Mouse (Mus musculus) adrenal gland, adult 8-10 months (tissue): ENCODE data around the gene Unc13a. TPM values are rescaled to one million over a fixed set of nuclear protein-coding genes. Genes with fewer than 3 reads are reported as not detected.
"Not testable (repeated sequence)": the region's sequence is repeated elsewhere in the genome, so short reads cannot be mapped to it uniquely, and the experiment has no call there.

Experiments used
- DNase-seq: peaks from one replicate; pipeline ENCODE4 v3.0.0; 2022
- total RNA-seq, 4 experiments: library from RNA; stranded (reverse); gene quantifications; 2 replicates each; pipeline ENCODE4 v1.2.4; 2022

The Unc13a gene
- 10 to 100 TPM in 3 of 4 experiments, 1 to 10 TPM in 1; 9.8 to 11.8 (median 11.4) TPM for total RNA-seq

DNA sequence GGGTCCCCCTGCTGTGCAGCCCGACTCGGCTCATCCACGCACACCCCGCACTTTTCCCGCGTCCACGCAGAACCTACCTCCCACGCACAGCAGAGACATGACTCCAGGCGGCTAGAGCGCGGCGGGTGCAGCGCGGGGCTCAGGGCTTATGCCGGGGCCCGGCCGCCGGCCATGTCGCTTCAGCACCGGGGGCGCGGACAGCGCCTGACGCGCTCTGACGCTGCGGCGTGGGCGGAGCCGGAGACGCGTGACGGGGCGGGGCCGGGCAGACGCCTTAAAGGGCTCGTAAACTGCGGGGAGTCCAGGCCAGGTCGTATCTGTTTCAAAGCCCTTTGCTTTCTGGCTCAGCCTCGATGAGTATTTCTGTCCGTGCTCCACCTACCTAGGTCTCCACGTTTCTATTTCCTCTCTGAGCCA, at the start of gene Unc13a:
Gene Unc13a (minus strand): TSS at position 209 of the 417 bp plus-strand sequence.
- peak; percentile 78 for DNase-seq

DNA sequence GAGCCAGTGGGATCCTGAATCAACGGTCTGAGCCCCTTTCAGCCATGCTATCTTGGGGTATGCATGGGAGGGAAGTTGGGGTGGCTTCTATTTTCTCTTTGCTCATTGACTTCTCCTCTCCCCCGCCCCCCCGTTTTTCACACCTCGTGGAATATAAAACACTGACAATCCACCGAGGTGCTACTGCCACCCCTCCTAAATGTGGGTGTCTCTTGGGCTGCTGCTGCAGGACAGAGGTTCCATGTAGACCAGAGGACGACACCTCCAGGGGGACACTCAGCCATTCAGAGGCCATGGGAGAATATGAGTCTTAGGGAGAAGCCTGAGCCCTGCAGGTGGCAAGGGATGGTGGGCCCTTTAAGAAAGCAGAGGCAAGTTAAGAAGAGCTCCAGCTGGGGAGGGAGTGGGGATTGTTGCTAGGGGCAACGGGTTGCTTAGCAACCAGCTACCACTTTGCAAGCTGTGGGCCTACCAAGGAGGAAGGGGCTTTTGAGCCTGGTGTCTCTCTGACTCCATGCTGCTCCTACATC, 48.4 kb upstream of the Unc13a start:
- no peak for DNase-seq

DNA sequence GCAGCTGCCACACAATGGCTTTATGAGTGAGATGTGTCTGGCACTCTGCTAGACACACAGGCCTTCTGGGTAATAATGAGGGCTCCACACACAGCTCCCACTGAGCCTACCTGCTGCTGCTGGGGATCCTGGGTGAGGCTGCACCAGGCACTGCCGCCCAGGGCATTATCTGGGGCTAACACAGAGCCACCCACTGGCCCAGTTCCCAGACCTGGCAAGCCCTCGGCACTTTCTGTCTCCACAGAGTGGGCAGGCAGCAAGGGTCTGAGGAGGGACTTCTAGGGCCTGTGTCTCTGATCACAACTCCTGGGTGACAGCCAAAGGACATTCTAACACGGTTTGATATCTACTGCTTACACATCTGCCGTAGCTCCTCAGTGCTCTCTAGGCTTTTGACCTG, 47.7 kb upstream of the Unc13a start:
- DNase-seq: no peak

DNA sequence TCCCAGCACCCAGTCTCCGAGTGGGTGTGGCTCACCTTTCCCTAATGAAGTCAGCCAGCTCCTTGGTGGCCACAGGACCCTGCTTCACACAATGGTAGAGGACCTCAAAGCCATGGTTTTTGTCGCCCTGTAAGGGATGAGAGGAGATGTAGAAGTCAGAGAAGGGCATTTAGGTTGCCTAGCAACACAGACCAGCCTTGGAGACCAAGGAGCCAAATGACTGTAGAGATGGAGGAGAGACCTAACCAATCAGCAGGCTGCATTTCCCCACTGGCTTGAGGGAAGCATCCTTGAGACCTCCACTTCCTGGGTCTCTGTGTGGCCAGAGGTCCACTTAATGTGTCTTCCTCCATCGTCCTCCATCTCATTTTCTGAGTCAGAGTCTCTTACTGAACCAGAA, 46.7 kb upstream of the Unc13a start:
- no peak for DNase-seq

GRCm38 (mm10) chr8:71717096-71717495, 45.5 kb upstream of the Unc13a start:
- no peak for DNase-seq

- DNase-seq: no peak
These were observed 45.0 kb upstream of the Unc13a start for GRCm38 (mm10) chr8:71716561-71717053.

GRCm38 (mm10) chr8:71715531-71715930, 44.0 kb upstream of the Unc13a start:
- DNase-seq: no peak

DNA sequence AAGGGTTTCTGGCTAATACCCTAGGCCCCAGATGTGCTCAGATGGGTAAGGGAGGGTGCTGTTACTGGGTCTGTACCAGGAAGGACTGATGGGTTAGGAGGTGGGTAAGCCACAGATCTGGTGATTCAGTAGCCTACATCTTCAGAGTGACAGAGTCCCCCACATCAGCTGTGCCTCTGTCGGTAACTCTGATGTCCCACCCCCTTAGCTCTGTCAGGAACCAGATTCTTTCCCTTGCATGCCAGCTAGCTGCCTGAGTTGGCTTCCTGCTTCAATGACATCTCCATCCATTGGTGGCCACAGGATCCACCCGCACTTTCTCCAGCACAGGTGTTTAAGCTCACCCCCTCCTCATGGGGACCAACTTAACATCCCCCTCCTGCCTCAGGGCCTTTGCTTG, 40.0 kb upstream of the Unc13a start:
- DNase-seq: no peak

DNA sequence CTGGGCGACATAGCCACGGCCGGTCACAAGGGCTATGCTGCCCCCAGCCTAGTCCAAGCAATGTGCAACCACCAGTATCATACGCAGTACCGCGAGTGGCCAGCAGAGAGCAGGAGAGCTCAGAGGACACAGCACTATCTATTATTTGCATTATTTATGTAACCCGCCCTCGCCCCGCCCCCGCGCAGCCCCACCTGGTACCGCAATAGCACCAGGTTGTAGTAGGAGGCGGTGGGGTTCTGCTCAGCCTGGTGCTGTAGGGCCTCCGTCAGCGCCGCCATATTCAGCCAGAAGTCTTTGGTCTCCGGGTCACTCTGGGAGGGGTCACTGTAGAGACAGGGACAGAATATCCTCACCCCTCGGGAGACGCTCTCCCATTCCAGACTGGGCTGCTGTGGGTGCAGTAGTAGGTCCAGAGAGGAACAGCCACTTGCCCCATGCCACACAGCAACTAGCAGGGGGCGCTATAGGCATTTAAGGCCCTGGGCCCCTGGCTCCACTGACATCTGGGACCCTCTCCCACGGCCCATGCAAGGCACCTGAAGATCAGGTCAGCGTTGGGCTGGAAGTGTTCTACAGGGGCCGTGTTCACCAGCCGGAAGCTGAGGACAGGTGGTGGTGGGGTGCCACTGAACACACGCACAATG, 38.4 kb upstream of the Unc13a start:
- peak; percentile 45 for DNase-seq

DNA sequence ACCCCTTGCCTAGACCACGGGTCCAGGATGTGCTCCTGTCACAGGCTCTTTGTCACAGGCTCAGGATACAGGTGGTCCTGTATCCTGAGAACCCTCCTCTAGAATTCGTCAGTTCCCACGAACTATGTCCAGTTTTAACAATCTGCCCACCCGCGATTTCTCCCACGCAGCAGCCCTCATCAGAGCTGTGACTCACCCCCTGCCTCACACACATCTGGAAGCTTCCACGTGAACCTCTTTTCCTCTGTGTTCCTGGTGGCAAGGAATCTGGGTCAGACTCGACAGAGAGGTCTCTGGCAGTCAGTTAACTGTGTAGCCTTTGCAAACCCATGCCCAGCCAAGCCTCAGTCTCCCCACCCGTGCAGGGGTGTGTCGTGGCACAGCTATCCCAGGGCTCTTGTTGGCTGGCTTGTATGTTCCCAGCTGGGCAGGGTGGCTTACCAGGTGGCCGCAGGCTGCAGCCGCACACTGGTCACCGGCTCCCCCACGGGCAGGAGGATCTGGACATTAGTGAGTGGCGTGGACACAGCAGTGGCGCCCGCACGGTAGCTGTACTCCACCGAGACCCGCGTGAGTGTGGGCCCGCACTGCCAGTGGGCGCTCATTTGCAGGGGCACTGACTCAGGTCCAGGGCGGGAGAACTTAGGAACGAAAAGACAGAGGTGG, 37.7 kb upstream of the Unc13a start:
- no peak for DNase-seq

- DNase-seq: no peak
These were observed 36.3 kb upstream of the Unc13a start for GRCm38 (mm10) chr8:71707874-71708273.

DNA sequence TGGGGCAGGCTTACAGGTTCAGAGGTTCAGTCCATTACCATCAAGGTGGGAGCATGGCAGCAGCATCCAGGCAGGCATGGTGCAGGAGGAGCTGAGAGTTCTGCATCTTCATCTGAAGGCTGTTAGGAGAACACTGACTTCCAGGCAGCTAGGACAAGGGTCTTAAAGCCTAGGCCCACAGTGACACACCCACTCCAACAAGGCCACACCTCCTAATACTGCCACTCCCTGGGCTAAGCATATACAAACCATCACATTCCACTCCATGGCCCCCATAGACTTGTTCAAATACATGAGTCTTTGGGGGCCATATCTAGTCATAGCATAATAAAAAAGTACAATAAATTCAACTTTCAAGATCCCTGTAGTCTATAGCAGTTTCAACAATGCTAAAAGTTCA, 31.8 kb upstream of the Unc13a start:
- not testable (repeated sequence) for DNase-seq

GRCm38 (mm10) chr8:71702923-71703322, 31.4 kb upstream of the Unc13a start:
- DNase-seq: no peak

- no peak for DNase-seq
These were observed 30.5 kb upstream of the Unc13a start for GRCm38 (mm10) chr8:71702087-71702432.

DNA sequence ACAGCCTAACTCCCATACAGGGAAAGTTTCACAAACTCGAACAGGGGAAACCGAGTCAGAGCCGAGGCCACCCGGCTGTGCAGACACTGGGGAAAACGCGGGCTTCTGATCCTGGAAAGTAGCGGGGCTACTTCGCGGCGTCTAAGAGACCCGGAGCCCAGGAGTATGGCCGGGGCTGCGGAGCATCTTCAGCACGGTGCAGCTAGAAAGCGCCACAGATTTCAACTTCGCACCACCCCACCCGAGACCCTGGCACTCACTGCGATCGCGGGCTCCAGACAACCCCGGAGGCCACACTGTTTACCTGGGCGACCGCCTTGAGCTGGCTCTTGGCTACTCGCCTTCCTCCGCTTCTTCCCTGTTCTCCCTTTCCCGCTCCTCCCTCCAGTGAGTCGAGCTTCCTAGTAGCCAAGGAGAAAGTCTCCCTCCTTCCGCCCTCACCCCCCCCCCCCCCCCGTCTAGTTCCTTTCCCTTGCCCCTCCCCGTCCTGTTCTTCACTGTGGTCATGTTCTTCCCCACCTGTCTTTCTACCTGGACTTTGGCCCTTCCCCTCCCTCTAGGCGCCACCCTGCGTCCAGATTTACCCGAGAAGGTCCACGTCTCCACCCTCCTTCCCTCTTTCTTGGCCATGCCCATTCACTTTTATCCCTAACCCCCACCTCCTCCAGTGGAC, 30.0 kb upstream of the Unc13a start, which contains the start of gene B3gnt3:
Gene B3gnt3 (minus strand): TSS at position 376 of the 673 bp plus-strand sequence.
- DNase-seq: no peak

DNA sequence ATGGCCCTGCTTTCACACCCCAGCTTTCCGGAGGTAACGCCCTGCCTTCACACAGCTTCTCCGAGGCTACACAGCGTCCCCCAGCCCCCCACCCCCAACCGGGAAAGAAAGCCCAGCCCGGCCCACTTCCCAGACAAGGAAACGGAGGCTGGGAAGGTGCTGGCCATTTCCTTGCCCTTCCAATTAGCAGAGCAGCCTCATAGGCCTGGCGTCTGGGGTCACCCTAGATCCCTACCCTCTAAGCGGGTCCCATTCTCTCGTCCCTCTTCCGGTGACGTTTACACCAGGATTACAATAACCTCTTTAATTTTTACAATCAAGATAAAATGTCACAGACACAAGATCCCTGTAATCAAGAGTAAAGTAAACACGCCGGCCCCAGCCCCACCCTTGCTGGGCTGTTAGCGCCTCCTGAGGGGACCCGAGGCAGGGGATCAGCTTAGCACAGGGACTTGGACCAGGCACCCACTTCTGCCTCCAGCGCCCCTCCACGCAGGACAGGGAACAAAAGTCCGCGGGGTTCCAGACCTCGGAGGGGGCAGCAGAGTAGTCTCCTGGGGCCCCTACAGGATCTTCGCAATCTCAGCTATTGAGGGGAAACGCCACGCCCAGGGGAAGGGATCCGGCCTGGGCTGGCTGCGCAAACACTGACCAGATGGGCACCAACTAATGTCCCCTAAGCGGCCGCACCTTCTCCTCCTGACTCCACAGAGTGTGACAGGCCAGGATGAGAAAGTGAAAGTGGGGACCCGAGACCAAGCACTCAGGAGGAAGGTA, 29.1 kb upstream of the Unc13a start:
- DNase-seq: no peak

DNA sequence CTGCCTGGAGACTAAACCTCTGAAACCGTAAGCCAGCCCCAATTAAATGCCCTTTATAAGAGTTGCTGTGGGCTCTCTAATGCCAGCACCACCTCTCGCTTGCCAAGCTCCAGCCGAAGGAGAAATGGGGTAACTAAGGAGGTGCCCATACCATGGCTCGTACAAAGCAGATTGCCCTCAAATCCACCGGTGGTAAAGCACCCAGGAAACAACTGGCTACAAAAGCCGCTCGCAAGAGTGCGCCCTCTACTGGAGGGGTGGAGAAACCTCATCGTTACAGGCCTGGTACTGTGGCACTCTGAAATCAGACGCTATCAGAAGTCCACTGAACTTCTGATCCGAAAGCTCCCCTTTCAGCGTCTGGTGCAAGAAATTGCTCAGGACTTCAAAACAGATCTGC, 23.9 kb upstream of the Unc13a start:
- not testable (repeated sequence) for DNase-seq

DNA sequence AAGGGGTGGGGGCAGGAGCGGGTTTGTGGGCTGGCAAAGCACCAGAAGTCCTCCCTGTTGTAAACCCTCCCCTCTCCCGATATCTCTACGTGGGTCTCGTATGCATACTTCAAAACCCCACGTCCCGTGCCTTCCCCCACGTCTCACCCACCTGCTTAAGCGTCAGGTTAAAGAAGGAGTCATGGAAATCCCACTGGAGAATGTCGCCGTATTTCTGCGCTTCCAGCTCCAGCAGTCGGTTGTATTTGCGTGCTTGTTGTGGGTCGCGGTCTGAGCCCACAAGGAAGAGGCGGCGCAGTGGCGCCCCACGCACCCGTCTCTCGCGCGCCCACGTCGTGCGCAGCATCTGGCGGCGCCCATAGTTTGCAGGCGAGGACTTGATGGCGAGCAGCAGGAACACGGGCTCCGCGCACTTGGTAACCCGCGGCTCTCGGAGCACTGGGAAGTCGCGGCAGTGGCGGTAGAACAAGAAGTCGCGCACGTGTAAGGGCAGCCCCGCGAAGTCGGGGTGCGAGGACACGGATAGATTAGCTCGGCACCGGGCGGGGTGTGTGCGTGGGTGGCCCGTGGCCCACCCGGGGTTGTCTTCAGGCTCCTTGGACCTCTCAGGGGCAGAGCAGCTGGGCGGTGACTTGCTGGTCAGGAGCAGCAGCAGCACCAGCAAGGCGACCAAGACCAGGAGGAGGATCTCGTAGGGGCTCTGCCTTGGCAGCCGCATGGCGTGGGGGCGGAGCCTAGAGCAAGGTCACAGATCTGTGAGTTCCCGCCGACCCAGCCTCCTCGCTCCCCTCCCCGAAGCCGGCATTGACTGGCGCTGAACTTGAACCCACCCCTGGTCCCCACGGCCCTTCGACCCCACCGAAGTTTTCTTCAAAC, 21.8 kb upstream of the Unc13a start:
- no peak for DNase-seq

DNA sequence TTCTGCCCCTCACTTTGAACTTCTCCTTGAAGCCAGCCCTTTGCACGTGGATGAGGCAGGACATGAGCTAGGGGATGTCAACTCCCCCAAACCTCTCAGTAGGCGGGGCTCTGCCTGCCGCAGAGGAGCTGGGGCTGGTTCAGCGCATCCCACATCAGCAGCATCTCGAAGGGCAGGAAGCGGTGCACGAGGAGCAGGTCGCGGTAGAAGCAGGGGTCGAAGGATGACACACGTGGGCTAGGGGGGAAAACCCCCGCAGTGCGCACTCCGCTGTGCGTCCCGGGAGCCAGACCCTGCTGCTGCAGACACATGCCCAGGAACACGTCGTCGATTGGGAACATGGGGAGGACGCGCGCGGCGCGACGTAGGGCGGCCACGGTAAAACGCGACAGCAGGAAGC, 21.0 kb upstream of the Unc13a start:
- DNase-seq: no peak

- no peak for DNase-seq
These were observed 17.5 kb upstream of the Unc13a start, which contains the start of gene Insl3 for GRCm38 (mm10) chr8:71689028-71689427. Gene Insl3 (plus strand): TSS chr8:71689214.

DNA sequence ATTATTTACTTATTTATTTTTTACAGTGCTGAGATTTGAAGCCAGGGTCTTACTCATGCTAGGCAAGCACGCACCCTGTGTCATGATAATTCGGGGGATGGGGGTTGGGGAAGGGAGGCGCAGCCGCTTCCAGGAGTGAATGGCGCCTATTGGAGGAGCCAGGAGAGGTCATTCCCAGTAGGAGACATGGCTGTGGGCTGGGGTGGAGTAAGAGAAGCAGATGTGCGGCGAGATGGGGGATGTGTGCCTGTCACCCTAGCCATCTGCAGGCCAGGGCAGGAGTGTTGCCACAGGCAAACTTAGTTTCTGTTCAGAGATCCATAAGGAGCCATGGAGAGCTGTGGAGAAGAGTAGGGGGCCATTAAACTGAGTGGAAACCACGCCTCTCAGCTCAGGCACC, 16.1 kb upstream of the Unc13a start:
- no peak for DNase-seq
